Mouse (Mus musculus) duodenum, adult 2 months (tissue): ENCODE measurements around the gene Mpv17l. TPM values are rescaled to one million over a fixed set of nuclear protein-coding genes. Genes with fewer than 3 reads are reported as not detected.

ENCODE experiments used
- polyA plus RNA-seq: library from polyadenylated mRNA; depleted of rRNA; stranded (reverse); fragments of >200 nt; gene quantifications from 2 replicates; pipeline ENCODE4 v1.2.3, GENCODE M21; 2012; ENCODE audit warnings: low replicate concordance; rRNA removed

The Mpv17l gene
- 0.36 and 4.1 TPM in 2 replicates for polyA plus RNA-seq

DNA sequence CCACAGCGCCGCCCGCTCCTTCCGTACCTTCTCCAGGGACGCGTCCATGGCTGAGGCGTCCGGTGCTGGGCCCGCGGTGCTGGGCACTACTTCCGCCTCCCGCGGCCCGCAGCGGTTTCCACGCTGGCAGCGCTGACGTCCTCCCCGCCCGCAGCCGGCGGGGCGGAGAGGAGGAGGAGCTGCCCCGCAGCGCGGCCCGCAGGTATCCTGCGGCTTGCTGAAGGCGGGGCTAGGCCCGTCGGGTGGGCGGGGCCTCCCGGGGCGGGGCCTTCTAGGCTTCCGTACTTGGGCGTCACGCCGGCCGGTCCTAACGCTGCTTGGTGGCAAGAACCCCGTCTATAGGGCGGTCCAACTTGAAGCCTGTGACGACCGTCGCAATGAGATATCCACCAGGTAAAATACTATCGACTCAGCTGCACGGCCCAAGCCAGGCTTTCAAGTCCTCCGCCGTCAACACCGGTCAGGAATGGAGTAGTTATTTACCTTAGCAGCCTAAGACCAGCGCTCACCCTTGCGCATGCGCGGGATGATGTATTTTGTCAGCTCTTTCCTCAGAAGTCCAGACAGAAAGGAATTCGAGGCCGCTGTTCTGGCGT, at the start of gene Mpv17l, which contains the start of gene Pdxdc1:
TSS of gene Mpv17l (plus strand) at position 274 of the 596 bp plus-strand sequence.
TSS of gene Pdxdc1 (minus strand) at position 244 of the 596 bp plus-strand sequence.

DNA sequence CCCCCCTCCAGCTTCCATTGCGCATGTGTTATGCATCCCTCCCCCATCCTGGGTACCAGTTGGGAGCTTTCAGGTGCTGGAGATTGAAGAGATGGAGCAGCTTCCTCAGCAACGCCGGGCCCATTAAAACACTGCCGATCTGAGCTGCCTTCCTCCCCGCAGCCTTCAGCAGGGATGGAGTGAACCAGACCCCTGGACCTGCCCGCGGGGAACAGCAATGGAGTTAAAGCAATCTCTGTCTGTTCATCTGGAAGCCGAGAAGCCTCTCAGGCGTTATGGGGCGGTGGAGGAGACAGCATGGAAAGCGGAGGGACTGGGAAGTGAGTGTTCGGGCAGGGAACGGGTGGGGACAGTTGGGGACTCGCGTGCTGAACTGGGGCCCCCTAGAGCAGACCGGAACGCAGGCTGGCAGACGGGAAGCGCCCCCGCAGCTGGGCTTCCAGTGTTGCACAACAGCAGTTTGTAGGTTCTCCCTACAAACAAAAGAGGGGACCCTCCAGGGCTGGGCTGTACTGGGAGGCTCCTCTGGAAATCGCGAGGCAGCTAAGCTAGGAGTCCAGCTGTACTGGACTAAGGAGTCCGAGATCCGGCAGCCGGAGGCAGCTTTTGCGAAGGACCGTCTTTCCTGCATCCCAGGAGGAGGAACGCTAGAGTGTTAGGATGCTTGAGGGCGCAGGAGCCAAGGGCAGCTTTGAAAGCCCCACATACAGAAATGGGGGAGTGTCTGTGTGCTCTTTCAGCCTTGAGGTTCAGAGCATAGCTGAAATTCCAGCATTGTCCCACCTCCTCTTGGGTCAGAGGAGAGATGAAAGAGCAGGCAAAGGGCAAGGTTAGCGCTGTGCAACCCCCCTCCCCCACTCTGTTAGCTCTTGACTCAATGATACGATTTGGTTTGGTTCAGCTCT, 83.9 kb downstream of the Mpv17l start, which contains the start of the genes 2900011O08Rik and Ifitm7:
TSS of gene 2900011O08Rik (plus strand) at position 31 of the 905 bp plus-strand sequence.
TSS of gene Ifitm7 (minus strand) at position 315 of the 905 bp plus-strand sequence.

Other genes with a start within 250 kb of the Mpv17l start
- gene Parn, start 235.0 kb upstream of the Mpv17l start, polyA plus RNA-seq: 4.6 and 5.6 TPM in 2 replicates
- gene Bfar, start 231.3 kb upstream of the Mpv17l start, polyA plus RNA-seq: 12.1 and 13.4 TPM in 2 replicates
- 0.15 and 0.36 TPM in 2 replicates for gene 3110001I22Rik, start 231.2 kb upstream of the Mpv17l start, polyA plus RNA-seq
- gene Pla2g10, start 172.2 kb upstream of the Mpv17l start, polyA plus RNA-seq: 6.5 and 9.9 TPM in 2 replicates
- gene Rrn3, start 122.5 kb upstream of the Mpv17l start, polyA plus RNA-seq: 2.8 and 3.6 TPM in 2 replicates
- 26.7 and 31.4 TPM in 2 replicates for gene Ntan1, start 84.3 kb upstream of the Mpv17l start, polyA plus RNA-seq
- gene Pdxdc1, start within 50 bp of the Mpv17l start, polyA plus RNA-seq: 64.3 and 91.1 TPM in 2 replicates
- gene 2900011O08Rik, start 83.4 kb downstream of the Mpv17l start, polyA plus RNA-seq: 0.27 TPM in 2 replicates
- 0.09 TPM in 1 of 2 replicates, not detected in the other for gene Ifitm7, start 83.7 kb downstream of the Mpv17l start, polyA plus RNA-seq